Mouse (Mus musculus): ENCODE data around the gene Ccl25. TPM values are rescaled to one million over a fixed set of nuclear protein-coding genes. Genes with fewer than 3 reads are reported as not detected.

Gene Ccl25
- polyA plus RNA-seq (2016; fragmentation: Nextera tagmentation; extraction: Ambion mirVana): 21.2 and 22.8 TPM in 2 replicates

DNA sequence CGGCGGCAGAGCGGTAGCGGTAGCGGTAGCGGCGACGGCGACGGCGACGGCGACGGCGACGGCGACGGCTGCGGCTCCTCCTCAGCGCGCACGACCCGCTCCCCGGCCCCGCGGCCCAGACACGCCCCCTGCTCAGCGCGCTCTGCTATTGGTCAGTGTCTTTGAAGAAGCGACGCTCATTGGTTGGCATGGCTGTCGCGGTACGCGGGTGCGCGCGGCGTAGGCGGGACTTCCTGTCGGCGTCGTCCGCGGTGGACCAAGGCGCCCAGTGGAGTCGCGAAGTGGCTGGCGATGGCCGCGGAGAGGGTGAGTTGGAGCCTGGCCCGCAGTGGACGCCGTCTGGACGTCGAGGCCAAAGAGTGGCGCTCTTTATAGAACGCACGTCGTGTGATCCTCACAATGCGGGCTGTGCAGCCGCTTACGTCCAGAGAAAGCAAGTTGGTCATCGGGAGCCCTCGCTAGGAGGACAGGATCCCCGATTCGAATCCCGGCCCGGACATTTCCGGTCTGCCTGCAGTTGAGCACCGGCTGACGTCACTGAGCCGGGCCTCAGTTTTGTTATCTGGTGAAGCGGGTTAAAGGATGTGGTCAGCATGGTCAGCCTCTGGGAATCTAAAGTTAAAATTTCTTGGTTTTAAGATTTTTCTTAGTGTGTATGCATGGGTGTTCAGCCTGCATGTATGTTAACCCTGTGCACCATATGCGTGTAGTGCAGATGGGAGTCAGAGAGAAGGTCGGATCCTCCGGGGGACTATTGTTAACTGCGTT, at the start of gene Ccl25, which contains the start of gene Elavl1:
Gene Ccl25, plus strand, starts transcription at position 228 of the 768 bp plus-strand sequence.
Gene Elavl1, minus strand, starts transcription at position 431 of the 768 bp plus-strand sequence.
- Histone ChIP-seq H3K4me2 (replicated peaks) (peak within 1 kb of the TSS; percentile 91), H3K9ac (peak within 1 kb of the TSS; percentile 98), H3K4me3 (peak within 1 kb of the TSS; percentile 97), H3K9me3 (no peaks in the 10 kb centered on the region), H3K36me3 (peaks cover 45% of the 10 kb centered on the region), H3K27ac (peak within 1 kb of the TSS; percentile 81), H3K27me3 (replicated peaks) (no peaks in the 10 kb centered on the region), H3K4me1 (peaks cover 24% of the 10 kb centered on the region)
- ATAC-seq (ENCODE audit: low FRiP score, low read depth): peak; percentile 99
- under 1% methylated on average over 78 of the region's 78 CpGs for WGBS

DNA sequence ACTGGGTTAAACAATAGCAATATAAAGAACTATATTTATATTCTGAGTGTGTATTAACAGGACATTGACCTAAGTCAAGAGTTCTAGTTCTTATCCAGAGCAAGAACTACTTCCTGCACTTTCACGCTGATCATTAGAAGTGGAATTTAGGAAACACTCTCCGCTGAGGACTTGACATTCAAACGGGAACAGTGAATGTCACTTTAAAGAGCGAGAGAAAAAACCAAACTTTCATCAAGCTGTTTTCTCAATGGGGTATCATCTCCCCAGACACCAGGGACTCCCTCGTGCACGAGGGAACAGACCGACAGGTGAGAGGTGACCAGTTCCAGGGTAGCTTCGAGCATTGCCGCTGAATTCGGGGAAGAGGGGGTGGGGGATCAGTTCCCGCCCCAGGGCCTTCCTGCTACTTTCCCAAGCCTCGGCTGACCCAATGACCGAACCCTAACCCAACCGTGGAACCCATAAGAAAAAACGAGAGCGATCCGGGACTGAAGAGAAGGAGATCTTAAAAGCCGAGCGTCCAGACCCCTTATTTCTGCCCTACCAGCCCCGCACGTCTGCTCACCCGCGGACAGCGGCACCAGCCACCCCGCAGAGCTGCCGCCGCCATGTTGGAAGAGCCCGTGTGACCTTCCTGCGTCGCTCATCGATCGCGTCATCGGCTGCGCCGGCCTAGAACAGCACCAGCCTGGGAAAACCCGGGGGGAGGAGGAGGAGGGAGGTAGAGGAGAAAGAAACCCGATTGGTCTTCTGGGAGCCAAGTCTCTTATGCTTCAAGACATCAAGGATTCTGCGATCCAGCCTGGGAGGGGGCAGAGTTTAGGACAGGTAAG, 49.5 kb upstream of the Ccl25 start, which contains the start of gene Timm44:
Gene Timm44, minus strand, starts transcription at position 639 of the 836 bp plus-strand sequence.
- Histone ChIP-seq H3K27ac (no peak within 1 kb of the TSS), H3K4me1 (peaks cover 7% of the 10 kb centered on the region), H3K9ac (peak within 1 kb of the TSS; percentile 66), H3K4me2 (replicated peaks) (peak within 1 kb of the TSS; percentile 85), H3K4me3 (peak within 1 kb of the TSS; percentile 73), H3K27me3 (replicated peaks) (no peaks in the 10 kb centered on the region), H3K36me3 (peaks cover 27% of the 10 kb centered on the region), H3K9me3 (no peaks in the 10 kb centered on the region)
- ATAC-seq (ENCODE audit: low FRiP score, low read depth): peak; percentile 98
- 1% methylated on average over 39 of the region's 39 CpGs for WGBS

DNA sequence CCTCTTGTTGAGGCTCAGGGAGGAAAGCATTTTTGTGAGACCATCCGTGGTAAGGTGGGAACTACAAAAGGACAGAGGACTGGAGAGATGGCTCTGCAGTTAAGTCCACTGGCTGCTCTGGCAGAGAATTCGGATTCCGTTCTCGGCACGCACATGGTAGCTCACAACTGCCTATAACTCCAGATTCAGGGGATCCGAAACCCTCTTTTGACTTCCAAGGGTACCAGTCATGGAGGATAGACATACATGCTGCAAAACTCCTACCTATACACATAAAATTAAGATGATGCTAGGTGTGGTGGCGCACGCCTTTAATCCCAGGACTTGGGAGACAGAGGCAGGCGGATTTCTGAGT, 48.9 kb upstream of the Ccl25 start:
- H3K27ac ChIP-seq: no peak overlapping the region
- H3K9me3 ChIP-seq: no peaks in the 10 kb centered on the region
- ATAC-seq (ENCODE audit: low FRiP score, low read depth): no peak
- H3K36me3 ChIP-seq: peaks cover 24% of the 10 kb centered on the region; the same call in 1 of the 2 replicates
- H3K4me2 ChIP-seq (replicated peaks): peak overlapping the region; percentile 85
- WGBS: 31% methylated on average over 9 of the region's 9 CpGs
- peaks cover 7% of the 10 kb centered on the region for H3K4me1 ChIP-seq
- no peaks in the 10 kb centered on the region for H3K27me3 ChIP-seq (replicated peaks)
- peak overlapping the region; percentile 58 for H3K9ac ChIP-seq
- peak overlapping the region; percentile 73 for H3K4me3 ChIP-seq

DNA sequence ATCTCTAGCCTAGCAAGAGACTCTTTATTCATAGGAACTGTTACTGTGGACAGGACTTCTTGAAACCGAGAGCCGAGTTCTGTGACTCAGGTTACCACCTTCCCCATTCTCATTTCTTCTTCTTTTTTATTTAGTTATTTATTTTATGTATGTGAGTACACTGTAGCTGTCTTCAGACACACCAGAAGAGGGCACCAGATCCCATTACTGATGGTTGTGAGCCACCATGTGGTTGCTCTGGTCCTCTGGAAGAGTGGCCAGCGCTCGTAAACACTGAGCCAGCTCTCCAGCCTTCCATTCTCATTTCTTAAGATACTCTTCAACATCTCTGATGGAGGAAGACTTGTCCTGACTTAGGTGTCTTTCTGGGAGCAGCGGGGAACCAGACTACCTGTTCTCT, 32.3 kb upstream of the Ccl25 start:
- Histone ChIP-seq H3K9ac (no peak overlapping the region), H3K4me2 (replicated peaks) (no peak overlapping the region), H3K4me3 (no peak overlapping the region), H3K4me1 (no peaks in the 10 kb centered on the region), H3K27ac (no peak overlapping the region), H3K36me3 (peaks cover 78% of the 10 kb centered on the region), H3K27me3 (replicated peaks) (no peaks in the 10 kb centered on the region), H3K9me3 (no peaks in the 10 kb centered on the region)
- WGBS: 92% methylated on average over 5 of the region's 5 CpGs
- no peak for ATAC-seq (ENCODE audit: low FRiP score, low read depth)

DNA sequence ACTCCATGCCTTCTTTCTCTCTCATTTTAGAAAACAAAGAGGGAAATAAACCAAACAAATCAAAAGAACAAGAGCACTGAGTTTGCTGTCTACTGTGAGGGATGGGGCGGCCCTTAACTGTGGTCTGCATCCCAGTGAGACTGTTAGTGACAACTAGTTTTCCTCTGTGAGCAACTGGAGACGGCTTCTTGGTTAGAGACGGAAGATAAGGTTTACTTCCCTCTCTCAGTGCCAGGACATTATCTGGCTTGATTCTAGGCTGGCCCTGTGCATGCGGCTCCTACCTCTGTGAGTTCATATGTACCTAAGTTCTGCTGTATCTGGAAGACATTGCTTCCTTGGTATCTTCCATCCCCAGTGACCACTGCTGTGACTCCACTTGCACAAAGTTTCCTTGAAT, 27.2 kb upstream of the Ccl25 start:
- WGBS: 96% methylated on average over 4 of the region's 4 CpGs
- Histone ChIP-seq H3K27me3 (replicated peaks) (no peaks in the 10 kb centered on the region), H3K4me3 (no peak overlapping the region), H3K4me1 (no peaks in the 10 kb centered on the region), H3K4me2 (replicated peaks) (no peak overlapping the region), H3K9me3 (no peaks in the 10 kb centered on the region), H3K36me3 (peaks cover 83% of the 10 kb centered on the region), H3K9ac (no peak overlapping the region), H3K27ac (no peak overlapping the region)
- ATAC-seq (ENCODE audit: low FRiP score, low read depth): no peak

DNA sequence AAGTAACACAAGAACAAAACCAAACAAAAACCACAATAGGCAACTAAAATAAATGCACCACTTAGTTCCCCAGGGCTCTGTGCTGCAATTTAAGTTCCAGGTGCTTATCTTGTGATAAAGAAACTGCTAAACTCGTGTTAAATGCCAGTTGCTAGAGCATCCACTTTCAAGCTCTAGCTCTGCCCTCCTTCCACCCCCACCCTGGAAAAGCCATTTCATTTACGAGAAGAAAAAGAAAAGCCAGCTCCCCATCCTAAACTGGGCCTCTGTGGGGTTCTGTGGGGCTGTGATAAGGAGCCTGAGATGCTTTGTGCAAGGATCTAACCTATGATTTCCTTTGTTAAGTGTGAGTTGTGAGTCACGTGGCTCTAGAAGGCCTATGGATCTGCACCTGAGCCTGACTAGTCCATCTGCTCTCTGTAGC, 20.9 kb upstream of the Ccl25 start:
- H3K9ac ChIP-seq: no peak overlapping the region
- 83% methylated on average over 3 of the region's 3 CpGs for WGBS
- no peaks in the 10 kb centered on the region for H3K4me1 ChIP-seq
- no peak overlapping the region for H3K4me2 ChIP-seq (replicated peaks)
- no peak for ATAC-seq (ENCODE audit: low FRiP score, low read depth)
- no peaks in the 10 kb centered on the region for H3K27me3 ChIP-seq (replicated peaks)
- no peaks in the 10 kb centered on the region for H3K9me3 ChIP-seq
- H3K27ac ChIP-seq: no peak overlapping the region
- H3K36me3 ChIP-seq: peaks cover 89% of the 10 kb centered on the region
- H3K4me3 ChIP-seq: no peak overlapping the region

DNA sequence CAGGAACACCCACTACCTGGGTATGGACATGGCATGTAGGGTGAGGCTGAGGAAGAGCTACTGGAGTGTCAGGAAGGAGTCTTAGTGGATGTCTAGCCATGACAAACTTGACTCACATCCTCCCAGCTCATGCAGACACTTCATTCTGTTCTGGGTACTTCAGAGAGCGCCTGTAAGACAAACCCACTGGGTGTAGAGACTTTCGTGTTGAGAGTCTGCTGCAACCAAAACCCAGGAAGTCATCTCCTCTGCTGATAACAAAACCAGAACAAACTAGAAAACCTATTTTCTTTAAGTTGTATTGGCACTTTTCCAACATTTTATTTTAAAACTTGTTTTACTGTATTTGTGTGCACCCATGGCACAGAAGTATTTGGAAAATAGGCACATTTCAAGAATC, 19.2 kb upstream of the Ccl25 start:
- 95% methylated on average over 2 of the region's 2 CpGs for WGBS
- no peak overlapping the region for H3K27ac ChIP-seq
- H3K4me2 ChIP-seq (replicated peaks): no peak overlapping the region
- H3K36me3 ChIP-seq: peaks cover 85% of the 10 kb centered on the region
- H3K4me1 ChIP-seq: no peaks in the 10 kb centered on the region
- no peaks in the 10 kb centered on the region for H3K27me3 ChIP-seq (replicated peaks)
- no peaks in the 10 kb centered on the region for H3K9me3 ChIP-seq
- ATAC-seq (ENCODE audit: low FRiP score, low read depth): no peak
- no peak overlapping the region for H3K9ac ChIP-seq
- no peak overlapping the region for H3K4me3 ChIP-seq

DNA sequence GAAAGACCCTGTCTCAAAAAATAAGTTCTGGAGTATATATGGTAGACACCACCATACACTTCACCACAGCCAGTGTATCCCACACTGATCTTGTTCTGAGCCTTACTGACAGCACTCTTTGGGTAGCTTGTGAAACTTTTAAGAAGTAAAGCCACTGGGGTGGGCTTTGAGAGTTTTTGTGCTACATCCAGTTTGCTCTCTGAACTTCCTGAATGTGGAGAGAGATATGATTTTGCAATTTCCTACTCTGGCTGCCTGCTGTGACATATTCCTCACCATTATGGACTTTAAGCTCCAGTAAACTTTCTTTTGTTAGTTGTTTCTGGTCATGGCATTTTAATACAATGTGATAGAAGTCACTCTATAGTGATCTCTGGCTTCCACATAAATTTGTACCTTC, 12.9 kb upstream of the Ccl25 start:
- Histone ChIP-seq H3K9ac (no peak overlapping the region), H3K9me3 (no peaks in the 10 kb centered on the region), H3K36me3 (peaks cover 40% of the 10 kb centered on the region), H3K4me2 (replicated peaks) (no peak overlapping the region), H3K4me3 (no peak overlapping the region), H3K27ac (no peak overlapping the region), H3K27me3 (replicated peaks) (no peaks in the 10 kb centered on the region), H3K4me1 (no peaks in the 10 kb centered on the region)
- no peak for ATAC-seq (ENCODE audit: low FRiP score, low read depth)

DNA sequence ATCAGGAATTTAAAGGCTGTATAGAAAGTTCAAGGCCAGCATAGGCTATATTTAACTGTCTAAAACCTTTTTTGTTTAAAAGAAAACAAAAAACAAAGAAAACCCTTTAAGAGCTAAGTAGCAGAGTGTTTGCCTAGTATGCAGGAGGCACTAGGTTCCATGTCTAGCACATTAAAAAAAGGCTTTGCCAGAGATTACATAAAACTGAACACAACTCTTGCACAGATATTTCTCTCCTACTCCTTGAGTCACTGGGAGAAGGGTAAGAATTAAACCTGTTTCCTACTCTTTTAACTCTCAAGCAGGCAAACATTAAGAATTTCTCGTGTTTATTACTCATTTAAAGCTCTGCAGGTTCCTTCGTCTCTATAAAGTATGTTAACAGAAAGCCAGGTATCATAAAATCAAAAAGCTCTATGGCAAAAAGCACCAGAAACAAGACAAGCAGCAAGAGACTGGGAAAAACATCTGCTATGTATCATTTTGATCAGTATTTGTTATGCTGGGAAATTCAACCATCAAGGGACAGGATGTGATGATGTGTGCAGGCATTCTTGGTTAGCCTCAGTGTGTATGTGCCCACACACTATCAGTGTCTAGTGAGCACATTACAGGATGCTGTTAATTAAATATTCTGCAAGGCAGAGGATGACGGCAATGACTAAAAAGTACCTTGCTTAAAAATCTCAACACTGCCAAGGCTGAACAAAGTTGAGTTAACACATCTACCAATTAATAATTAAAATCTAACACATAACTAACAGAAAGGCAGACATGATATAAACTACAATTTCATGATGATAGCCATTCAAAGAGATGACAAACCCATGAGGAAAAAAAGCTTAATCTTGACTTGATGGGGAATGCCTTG, 11.5 kb upstream of the Ccl25 start:
- no peaks in the 10 kb centered on the region for H3K4me1 ChIP-seq
- no peak overlapping the region for H3K4me2 ChIP-seq (replicated peaks)
- WGBS: 89% methylated on average over 3 of the region's 3 CpGs

DNA sequence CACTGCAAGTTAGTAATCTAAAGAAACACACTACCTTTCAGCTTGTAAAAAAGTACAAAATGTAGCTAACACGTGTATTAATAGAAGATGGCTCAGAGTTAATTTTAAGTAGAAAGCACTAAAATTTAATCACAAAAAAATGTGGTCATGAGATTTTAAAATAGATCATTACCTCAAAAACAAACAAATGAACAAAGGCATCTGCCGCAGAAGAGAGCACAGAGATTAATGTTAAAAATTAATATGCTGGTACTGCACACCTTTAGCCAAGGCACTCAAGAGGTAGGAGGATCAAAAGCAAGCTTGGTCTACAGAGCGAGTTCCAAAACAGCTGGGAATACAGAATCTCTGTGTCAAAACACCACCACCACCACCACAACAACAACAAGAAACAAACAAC, 10.2 kb upstream of the Ccl25 start:
- H3K9ac ChIP-seq: no peak overlapping the region
- H3K4me1 ChIP-seq: no peaks in the 10 kb centered on the region
- no peaks in the 10 kb centered on the region for H3K27me3 ChIP-seq (replicated peaks)
- H3K4me3 ChIP-seq: no peak overlapping the region
- H3K27ac ChIP-seq: no peak overlapping the region
- peaks cover 23% of the 10 kb centered on the region for H3K36me3 ChIP-seq
- ATAC-seq (ENCODE audit: low FRiP score, low read depth): no peak
- no peaks in the 10 kb centered on the region for H3K9me3 ChIP-seq
- H3K4me2 ChIP-seq (replicated peaks): no peak overlapping the region
- WGBS: 95% methylated on average over 3 of the region's 3 CpGs

More for the DNA sequence above, 11.5 kb upstream of the Ccl25 start:
- no peak for ATAC-seq (ENCODE audit: low FRiP score, low read depth)
- Histone ChIP-seq H3K4me3 (no peak overlapping the region), H3K27me3 (replicated peaks) (no peaks in the 10 kb centered on the region), H3K9me3 (no peaks in the 10 kb centered on the region), H3K36me3 (peaks cover 31% of the 10 kb centered on the region), H3K9ac (no peak overlapping the region), H3K27ac (no peak overlapping the region)

DNA sequence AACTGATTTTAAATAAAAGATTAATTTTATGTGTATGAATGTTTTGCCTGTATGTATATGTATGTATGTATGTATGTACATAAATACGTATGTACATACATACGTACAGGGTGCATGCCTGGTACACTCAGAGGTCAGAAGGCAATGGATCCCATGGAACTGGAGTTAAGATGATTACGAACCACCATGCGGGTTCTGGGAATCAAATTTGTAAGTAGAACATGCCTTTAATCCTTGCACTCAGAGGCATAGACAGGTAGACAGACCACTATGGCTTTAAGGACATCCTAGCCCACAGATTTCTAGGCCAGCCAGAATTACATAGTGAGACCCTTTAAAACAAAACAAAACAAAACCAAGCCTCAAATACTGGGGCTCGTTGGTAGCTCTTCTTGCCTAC, 6.9 kb upstream of the Ccl25 start:
- 93% methylated on average over 5 of the region's 5 CpGs for WGBS
- no peak overlapping the region for H3K9ac ChIP-seq
- no peaks in the 10 kb centered on the region for H3K27me3 ChIP-seq (replicated peaks)
- H3K4me2 ChIP-seq (replicated peaks): no peak overlapping the region
- peaks cover 23% of the 10 kb centered on the region for H3K36me3 ChIP-seq
- ATAC-seq (ENCODE audit: low FRiP score, low read depth): no peak
- H3K4me1 ChIP-seq: peaks cover 12% of the 10 kb centered on the region
- no peak overlapping the region for H3K4me3 ChIP-seq
- no peak overlapping the region for H3K27ac ChIP-seq
- H3K9me3 ChIP-seq: no peaks in the 10 kb centered on the region
